Mouse (Mus musculus): ENCODE data around the gene Bloc1s5. TPM values are rescaled to one million over a fixed set of nuclear protein-coding genes. Genes with fewer than 3 reads are reported as not detected.
"Not testable (repeated sequence)": the region's sequence is repeated elsewhere in the genome, so short reads cannot be mapped to it uniquely, and the experiment has no call there.

The Bloc1s5 gene
- polyA plus RNA-seq, 1 experiment = 5.6 TPM

- no peak for DNase-seq
- peaks cover 5% of the 10 kb centered on the region for H3K4me1 ChIP-seq (ENCODE audit: control insufficient read depth, insufficient read depth, low read length)
- 19% methylated on average over 5 of the region's 5 CpGs for WGBS
- no peak overlapping the region for H3K4me3 ChIP-seq (replicated peaks; ENCODE audit: extremely low read depth, low read depth, low read length)
- TF ChIP-seq CTCF (IDR thresholded peaks at IDR 0.05; ENCODE audit: insufficient read depth, low read length) = peak; percentile 56; the same call in 1 of the 2 replicates
- TF ChIP-seq POLR2A (IDR thresholded peaks at IDR 0.05; ENCODE audit: borderline replicate concordance, extremely low read depth, low read depth, low read length) = peak; percentile 7; the same call in 1 of the 2 replicates
Measured at GRCm38 (mm10) chr13:38625492-38626228, 9.2 kb downstream of the Bloc1s5 start.

GRCm38 (mm10) chr13:38624292-38624902 is 10.5 kb downstream of the Bloc1s5 start:
- WGBS = 78% methylated on average over 8 of the region's 8 CpGs
- DNase-seq = no peak
- Histone ChIP-seq H3K4me1 (ENCODE audit: control insufficient read depth, insufficient read depth, low read length) (peaks cover 5% of the 10 kb centered on the region), H3K4me3 (replicated peaks; ENCODE audit: extremely low read depth, low read depth, low read length) (no peak overlapping the region)
- TF ChIP-seq POLR2A (IDR thresholded peaks at IDR 0.05; ENCODE audit: borderline replicate concordance, extremely low read depth, low read depth, low read length) (no peak), CTCF (IDR thresholded peaks at IDR 0.05; ENCODE audit: insufficient read depth, low read length) (no peak)

GRCm38 (mm10) chr13:38623296-38623695 is 11.6 kb downstream of the Bloc1s5 start:
- H3K4me1 ChIP-seq (ENCODE audit: control insufficient read depth, insufficient read depth, low read length) = peaks cover 5% of the 10 kb centered on the region
- no peak for DNase-seq
- H3K4me3 ChIP-seq (replicated peaks; ENCODE audit: extremely low read depth, low read depth, low read length) = no peak overlapping the region
- no peak for TF ChIP-seq CTCF (IDR thresholded peaks at IDR 0.05; ENCODE audit: insufficient read depth, low read length)
- no peak for TF ChIP-seq POLR2A (IDR thresholded peaks at IDR 0.05; ENCODE audit: borderline replicate concordance, extremely low read depth, low read depth, low read length)
- 92% methylated on average over 5 of the region's 5 CpGs for WGBS

- peaks cover 13% of the 10 kb centered on the region for H3K4me1 ChIP-seq (ENCODE audit: control insufficient read depth, insufficient read depth, low read length)
- H3K4me3 ChIP-seq (replicated peaks; ENCODE audit: extremely low read depth, low read depth, low read length); DNase-seq: not testable (repeated sequence)
- WGBS = 81% methylated on average over 4 of the region's 4 CpGs
Measured at GRCm38 (mm10) chr13:38618001-38618630, 16.8 kb downstream of the Bloc1s5 start.

- 57% methylated on average over 4 of the region's 4 CpGs for WGBS
- peaks cover 14% of the 10 kb centered on the region for H3K4me1 ChIP-seq (ENCODE audit: control insufficient read depth, insufficient read depth, low read length)
- no peak overlapping the region for H3K4me3 ChIP-seq (replicated peaks; ENCODE audit: extremely low read depth, low read depth, low read length)
- no peak for DNase-seq
- no peak for TF ChIP-seq POLR2A (IDR thresholded peaks at IDR 0.05; ENCODE audit: borderline replicate concordance, extremely low read depth, low read depth, low read length)
- TF ChIP-seq CTCF (IDR thresholded peaks at IDR 0.05; ENCODE audit: insufficient read depth, low read length) = no peak
Measured at GRCm38 (mm10) chr13:38616887-38617286, 18.0 kb downstream of the Bloc1s5 start.

- no peak for DNase-seq
- whole genome bisulfite sequencing = 61% methylated on average over 5 of the region's 5 CpGs
- H3K4me3 ChIP-seq (replicated peaks; ENCODE audit: extremely low read depth, low read depth, low read length) = no peak overlapping the region
- TF ChIP-seq POLR2A (IDR thresholded peaks at IDR 0.05; ENCODE audit: borderline replicate concordance, extremely low read depth, low read depth, low read length) = no peak
- no peak for TF ChIP-seq CTCF (IDR thresholded peaks at IDR 0.05; ENCODE audit: insufficient read depth, low read length)
- H3K4me1 ChIP-seq (ENCODE audit: control insufficient read depth, insufficient read depth, low read length) = peaks cover 19% of the 10 kb centered on the region
Measured at GRCm38 (mm10) chr13:38615656-38616055, 19.3 kb downstream of the Bloc1s5 start.

- TF ChIP-seq POLR2A (IDR thresholded peaks at IDR 0.05; ENCODE audit: borderline replicate concordance, extremely low read depth, low read depth, low read length) = no peak
- TF ChIP-seq CTCF (IDR thresholded peaks at IDR 0.05; ENCODE audit: insufficient read depth, low read length) = no peak
- 41% methylated on average over 5 of the region's 5 CpGs for WGBS
- Histone ChIP-seq H3K4me1 (ENCODE audit: control insufficient read depth, insufficient read depth, low read length) (peaks cover 23% of the 10 kb centered on the region), H3K4me3 (replicated peaks; ENCODE audit: extremely low read depth, low read depth, low read length) (no peak overlapping the region)
- DNase-seq = no peak
Measured at GRCm38 (mm10) chr13:38614298-38614697, 20.6 kb downstream of the Bloc1s5 start.

GRCm38 (mm10) chr13:38613583-38613982 is 21.3 kb downstream of the Bloc1s5 start:
- WGBS = 69% methylated on average over 8 of the region's 8 CpGs
- TF ChIP-seq POLR2A (IDR thresholded peaks at IDR 0.05; ENCODE audit: borderline replicate concordance, extremely low read depth, low read depth, low read length) (no peak), CTCF (IDR thresholded peaks at IDR 0.05; ENCODE audit: insufficient read depth, low read length) (no peak)
- Histone ChIP-seq H3K4me3 (replicated peaks; ENCODE audit: extremely low read depth, low read depth, low read length) (no peak overlapping the region), H3K4me1 (ENCODE audit: control insufficient read depth, insufficient read depth, low read length) (peaks cover 23% of the 10 kb centered on the region)
- no peak for DNase-seq

GRCm38 (mm10) chr13:38612608-38613007 is 22.3 kb downstream of the Bloc1s5 start:
- H3K4me1 ChIP-seq (ENCODE audit: control insufficient read depth, insufficient read depth, low read length) = peaks cover 23% of the 10 kb centered on the region
- no peak overlapping the region for H3K4me3 ChIP-seq (replicated peaks; ENCODE audit: extremely low read depth, low read depth, low read length)
- no peak for DNase-seq
- WGBS = 81% methylated on average over 9 of the region's 9 CpGs
- no peak for TF ChIP-seq POLR2A (IDR thresholded peaks at IDR 0.05; ENCODE audit: borderline replicate concordance, extremely low read depth, low read depth, low read length)
- TF ChIP-seq CTCF (IDR thresholded peaks at IDR 0.05; ENCODE audit: insufficient read depth, low read length) = no peak

All from lung, adult 2 months (tissue).